Mouse (Mus musculus) layer of hippocampus, adult 18-20 months (tissue): ENCODE results near the gene Mapk13. TPM values are rescaled to one million over a fixed set of nuclear protein-coding genes. Genes with fewer than 3 reads are reported as not detected.
"Not testable (repeated sequence)": the region's sequence is repeated elsewhere in the genome, so short reads cannot be mapped to it uniquely, and the experiment has no call there.

Source experiments
- DNase-seq, 2 experiments: peaks; one replicate each; pipeline ENCODE4 v3.0.0; 2022; ENCODE audit warnings: low spot score in 2 of 2
- long read RNA-seq: library from polyadenylated mRNA; stranded (forward); transcript quantifications from one replicate; pipeline ENCODE4 v2.0.0, GENCODE M21; 2021
- total RNA-seq, 2 experiments: library from RNA; stranded (reverse); gene quantifications; 2 replicates each; pipeline ENCODE4 v1.2.3; 2021

Gene Mapk13
- 1 to 10 TPM; 1.3 to 2.1 TPM for total RNA-seq
- long read RNA-seq, partial matches to known transcripts, result 0 of 1 reads
- long read RNA-seq, other reads (novel, unspliced or antisense), result 0 of 1 reads

- no peak for DNase-seq
Measured at GRCm38 (mm10) chr17:28769121-28769874, at the start of gene Mapk13. TSS of gene Mapk13 (plus strand) at chr17:28769297.

DNA sequence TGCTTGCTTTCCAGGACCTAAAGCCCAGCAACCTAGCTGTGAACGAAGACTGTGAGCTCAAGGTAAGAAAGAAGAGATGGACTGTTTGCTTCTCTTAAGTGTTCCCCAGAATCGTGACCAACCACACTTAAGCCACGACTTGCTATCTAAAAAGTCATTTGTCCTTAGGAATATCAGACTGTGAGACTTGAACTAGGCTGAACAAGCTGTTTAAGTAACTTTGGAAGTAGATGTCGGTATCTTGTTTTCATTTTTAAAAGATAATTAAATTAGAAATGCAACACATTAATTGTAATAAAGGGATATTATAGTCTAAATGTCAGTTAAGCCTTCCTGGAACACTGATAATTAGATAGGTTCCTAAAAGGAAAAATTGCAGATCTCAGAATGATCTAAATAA is 43.3 kb upstream of the Mapk13 start, which contains the start of gene AC170998.1:
Gene AC170998.1 (plus strand): TSS at position 301 of the 400 bp plus-strand sequence.
- no peak for DNase-seq

DNA sequence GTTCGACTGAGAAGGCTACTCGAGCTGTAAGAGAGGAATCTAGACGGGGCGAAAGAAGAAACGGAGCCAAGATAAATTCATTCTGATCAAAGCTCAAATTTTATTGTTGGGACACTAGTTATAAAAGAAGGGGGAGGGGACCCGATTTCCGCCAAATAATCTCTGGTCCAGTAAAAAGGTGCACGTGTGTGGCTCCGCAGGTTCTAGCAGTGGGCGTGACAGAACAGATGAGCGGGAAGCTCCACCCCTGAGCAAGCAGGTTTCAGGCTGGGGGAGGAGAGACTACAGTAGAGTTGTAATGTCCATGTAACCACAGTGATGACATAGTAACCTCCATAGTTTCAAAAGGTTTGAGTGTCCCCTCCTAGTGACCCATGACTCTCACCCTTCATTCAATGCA is 41.6 kb upstream of the Mapk13 start:
- not testable (repeated sequence) for DNase-seq

DNA sequence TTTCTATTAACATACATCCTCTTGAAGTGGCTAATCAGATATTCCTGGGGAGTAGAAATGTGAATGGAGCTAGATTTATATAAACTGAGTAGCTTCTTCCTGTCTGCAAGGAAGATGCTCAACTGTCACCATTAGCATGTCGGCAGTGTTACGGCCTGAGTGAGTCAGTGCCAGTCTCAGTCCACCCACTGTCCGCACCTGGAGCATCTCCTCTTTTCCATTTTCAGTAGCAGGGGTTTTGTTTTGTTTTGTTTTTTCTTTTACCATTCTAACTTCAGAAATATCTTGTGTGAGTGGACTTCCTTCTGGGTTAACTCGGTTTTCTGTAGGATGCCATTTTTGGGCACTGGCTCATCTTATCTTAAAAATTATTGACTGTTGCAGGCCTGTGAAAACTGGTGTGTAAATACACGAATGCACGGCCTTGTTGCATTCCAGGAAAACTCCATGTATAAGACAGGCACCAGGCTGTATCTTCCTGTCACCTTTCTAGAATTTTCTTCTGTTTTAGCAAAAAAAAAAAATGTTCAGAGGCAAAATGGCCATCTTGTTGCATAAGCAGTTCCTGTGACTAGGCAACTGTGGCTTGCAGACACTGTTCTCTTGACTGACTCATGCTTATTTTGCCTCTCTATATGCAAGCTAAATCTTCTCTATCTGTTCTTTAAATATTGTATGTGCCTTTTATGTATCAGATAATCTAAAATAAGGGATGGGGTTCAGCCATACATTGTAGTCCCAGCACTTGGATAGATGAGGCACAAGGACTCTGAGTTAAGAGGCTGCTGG is 33.6 kb upstream of the Mapk13 start:
- peak in 1 of 2 experiments; percentile 31 for DNase-seq

DNA sequence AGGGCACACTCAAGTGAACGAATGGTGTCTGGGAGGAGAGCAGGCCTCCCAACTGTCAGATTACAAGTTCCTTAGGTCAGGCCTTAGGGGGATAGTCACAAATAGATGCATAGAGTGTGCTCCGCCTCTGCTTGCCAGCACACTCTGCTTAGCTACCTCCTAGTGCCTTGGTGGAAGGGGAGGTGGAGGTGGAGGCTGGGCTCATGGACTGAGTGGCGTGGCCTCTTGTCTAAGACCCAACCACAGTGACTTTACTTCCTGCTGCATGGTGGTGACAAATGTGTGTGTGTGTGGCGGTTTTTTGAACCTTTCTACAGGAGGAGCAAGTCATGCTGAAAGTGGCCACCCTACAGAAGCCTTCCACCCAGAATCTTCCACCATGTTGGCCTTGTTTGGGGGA is 32.6 kb upstream of the Mapk13 start:
- DNase-seq, result no peak

DNA sequence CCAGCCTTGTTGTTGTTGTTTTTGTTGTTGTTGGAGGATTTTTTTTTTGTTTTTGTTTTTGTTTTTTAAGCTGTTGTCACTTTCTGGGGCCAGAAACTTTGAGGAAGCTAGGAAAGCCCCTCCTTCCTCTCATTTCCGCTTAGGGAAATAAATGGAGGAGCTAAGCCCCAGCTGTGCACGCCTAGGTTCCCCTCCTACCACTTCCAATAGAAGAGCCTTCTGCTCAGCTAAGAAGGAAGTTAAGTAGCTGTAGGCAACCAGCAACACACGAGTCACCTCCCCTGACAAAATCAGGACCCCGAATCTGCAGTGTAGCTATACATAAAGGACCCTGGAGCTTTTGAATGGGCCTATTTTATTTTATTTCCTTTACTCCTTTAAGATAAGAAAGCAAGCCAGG is 31.1 kb upstream of the Mapk13 start:
- no peak for DNase-seq

GRCm38 (mm10) chr17:28739244-28739643 is 29.9 kb upstream of the Mapk13 start:
- DNase-seq, result no peak

DNA sequence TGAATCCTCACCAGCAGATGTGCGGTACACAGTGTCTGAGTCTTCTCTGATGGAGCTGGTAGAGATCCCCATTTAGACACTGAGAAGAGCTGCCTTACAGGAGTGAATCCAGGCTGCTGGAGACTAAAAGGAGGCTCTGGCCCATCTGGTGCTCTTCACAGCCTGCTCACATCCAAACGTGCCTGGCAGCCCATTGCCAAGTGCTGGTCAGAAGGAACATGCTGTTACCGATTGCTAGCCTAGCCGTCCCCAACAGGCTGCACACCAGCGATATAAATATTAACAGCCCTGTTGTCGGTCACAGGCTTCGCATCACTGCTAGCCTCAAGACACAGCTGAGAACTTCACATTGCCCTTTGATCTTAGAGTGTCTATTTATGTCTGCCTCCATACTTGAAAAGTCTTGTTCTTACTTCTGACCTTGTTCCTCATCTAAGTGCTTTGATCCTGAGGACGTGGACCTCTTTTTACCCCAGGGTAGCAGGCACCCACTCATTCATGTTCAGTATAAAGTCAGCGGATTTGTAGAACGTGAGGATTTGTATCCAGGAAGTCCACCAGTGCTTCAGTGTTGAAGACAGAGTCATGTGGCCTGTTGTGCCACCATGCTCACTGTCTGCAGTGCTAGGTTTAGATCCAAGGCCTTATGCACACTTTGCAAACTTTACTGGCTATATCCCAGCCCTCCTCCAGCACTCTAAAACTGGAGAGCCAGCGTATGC is 25.8 kb upstream of the Mapk13 start:
- peak; percentile 32 to 67 for DNase-seq

DNA sequence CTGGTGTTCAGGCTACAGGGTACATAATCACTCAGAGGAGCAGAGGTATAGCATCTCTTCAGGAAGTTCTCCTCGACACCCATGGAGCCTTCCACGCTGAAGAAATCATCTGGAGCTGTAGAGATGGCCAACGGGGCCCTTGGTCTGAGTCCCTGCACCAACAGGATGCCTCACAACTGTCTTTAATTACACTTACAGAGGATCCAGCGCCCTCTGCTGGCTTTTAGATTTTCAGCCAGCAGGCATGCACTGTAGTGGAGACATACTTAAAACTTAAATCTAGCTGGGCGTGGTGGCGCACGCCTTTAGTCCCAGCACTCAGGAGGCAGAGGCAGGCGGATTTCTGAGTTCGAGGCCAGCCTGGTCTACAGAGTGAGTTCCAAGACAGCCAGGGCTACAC is 25.2 kb upstream of the Mapk13 start:
- DNase-seq, result no peak

- DNase-seq, result no peak
Measured at GRCm38 (mm10) chr17:28745773-28746172, 23.3 kb upstream of the Mapk13 start.

- no peak for DNase-seq
Measured at GRCm38 (mm10) chr17:28748001-28748400, 21.1 kb upstream of the Mapk13 start.

DNA sequence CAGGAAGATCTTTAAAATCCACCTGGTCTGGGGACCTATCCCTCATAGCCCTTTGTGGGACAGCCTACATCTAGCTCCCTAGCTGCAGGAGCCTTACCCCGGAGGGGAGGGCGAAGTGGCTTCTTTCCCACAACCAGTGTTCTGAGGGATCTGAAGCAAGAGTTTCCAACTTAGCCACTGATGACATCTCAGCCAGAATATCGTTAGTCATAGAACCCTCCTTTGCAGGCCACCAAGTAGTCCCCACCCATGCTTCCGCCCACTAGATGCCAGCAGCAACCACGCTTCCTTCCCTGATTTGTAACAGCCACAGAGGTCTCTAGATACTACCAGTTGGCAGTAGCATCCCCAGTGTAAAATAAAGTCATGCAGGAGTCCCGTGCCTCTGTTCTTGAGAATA is 18.5 kb upstream of the Mapk13 start:
- DNase-seq, result no peak

DNA sequence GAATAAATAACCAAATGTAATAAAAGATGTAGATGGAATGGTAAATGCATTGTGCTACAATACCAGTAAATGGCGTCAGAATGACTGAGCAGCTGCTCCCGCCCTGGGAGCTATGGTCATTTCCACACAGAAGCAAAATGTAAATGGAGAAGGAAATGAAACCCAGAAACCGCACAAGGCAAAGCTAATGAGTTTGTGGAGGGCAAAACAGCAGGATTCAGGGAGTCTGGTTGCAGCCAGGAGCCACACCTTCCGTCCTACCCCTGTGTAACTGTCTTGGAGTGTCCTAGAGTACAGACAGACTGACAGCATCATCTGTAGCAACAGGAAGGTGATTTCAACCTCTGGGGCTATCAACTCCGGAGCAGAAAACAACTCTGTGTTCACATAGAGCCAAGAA is 12.7 kb upstream of the Mapk13 start:
- DNase-seq, result no peak

DNA sequence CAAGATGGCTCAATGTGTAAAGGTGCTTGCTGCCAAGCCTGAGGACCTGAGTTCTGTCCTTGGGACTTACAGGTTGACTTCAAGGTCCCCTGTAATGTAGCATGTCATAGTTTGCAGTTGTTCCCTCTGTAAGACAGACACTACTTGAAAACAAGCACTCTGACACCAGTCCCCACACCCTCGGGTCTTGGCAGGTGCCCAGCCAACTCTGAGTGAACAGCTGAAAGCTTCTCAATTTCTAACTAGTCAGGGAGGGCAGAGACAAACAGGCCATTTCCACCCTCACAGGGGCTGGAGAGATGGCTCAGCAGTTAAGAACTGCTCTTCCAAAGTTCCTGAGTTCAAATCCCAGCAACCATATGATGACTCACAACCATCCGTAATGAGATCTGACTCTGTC is 11.6 kb upstream of the Mapk13 start:
- DNase-seq, result no peak

- no peak for DNase-seq
Measured at GRCm38 (mm10) chr17:28760736-28761312, 8.3 kb upstream of the Mapk13 start.

GRCm38 (mm10) chr17:28761871-28762270 is 7.2 kb upstream of the Mapk13 start:
- peak; percentile 37 to 76 for DNase-seq

- DNase-seq, result no peak
Measured at GRCm38 (mm10) chr17:28766203-28766602, 2.9 kb upstream of the Mapk13 start.

DNA sequence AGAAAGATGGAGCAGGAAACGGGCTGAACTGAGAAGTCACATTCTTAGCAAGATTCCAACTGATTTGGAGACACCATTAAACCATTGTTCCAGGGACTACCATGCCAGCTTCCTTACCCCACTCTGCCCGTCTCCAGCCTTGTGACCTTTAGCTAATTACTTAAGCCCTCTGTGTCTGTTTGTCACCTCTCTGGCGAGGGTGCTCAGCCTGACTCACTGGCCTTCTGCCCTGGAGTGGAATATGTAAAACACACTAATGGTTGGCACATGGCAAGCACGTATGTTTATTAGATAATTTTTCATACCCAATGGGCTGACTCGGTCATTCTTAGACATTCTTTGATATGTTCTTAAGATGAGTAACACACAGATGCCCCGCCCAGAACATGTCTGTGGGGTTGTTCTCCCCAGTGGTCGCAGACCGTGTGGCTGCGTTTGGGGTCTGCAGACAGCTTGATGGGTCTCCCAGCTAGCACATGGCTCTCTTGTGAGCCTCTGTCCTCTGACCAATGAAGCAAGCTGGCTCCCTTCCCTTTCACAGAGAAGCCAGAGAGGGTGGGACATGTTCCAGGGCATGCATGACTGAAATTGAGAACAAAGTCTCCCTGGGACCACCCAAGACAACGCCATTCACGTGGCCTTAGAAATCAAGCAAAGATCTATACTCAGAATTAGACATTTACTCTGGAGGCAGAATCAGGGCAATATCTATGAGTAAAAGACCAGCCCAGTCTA is 2.1 kb upstream of the Mapk13 start:
- no peak for DNase-seq

GRCm38 (mm10) chr17:28769875-28770421 is 851 bp downstream of the Mapk13 start:
- DNase-seq, result no peak

GRCm38 (mm10) chr17:28771289-28771688 is 2.2 kb downstream of the Mapk13 start:
- no peak for DNase-seq
